Mouse (Mus musculus): Measurements from ENCODE around the gene Kyat3. TPM values are rescaled to one million over a fixed set of nuclear protein-coding genes. Genes with fewer than 3 reads are reported as not detected.

Kyat3 gene
- total RNA-seq (2023) = 1 to 10 TPM; 3.0 to 4.0 TPM

DNA sequence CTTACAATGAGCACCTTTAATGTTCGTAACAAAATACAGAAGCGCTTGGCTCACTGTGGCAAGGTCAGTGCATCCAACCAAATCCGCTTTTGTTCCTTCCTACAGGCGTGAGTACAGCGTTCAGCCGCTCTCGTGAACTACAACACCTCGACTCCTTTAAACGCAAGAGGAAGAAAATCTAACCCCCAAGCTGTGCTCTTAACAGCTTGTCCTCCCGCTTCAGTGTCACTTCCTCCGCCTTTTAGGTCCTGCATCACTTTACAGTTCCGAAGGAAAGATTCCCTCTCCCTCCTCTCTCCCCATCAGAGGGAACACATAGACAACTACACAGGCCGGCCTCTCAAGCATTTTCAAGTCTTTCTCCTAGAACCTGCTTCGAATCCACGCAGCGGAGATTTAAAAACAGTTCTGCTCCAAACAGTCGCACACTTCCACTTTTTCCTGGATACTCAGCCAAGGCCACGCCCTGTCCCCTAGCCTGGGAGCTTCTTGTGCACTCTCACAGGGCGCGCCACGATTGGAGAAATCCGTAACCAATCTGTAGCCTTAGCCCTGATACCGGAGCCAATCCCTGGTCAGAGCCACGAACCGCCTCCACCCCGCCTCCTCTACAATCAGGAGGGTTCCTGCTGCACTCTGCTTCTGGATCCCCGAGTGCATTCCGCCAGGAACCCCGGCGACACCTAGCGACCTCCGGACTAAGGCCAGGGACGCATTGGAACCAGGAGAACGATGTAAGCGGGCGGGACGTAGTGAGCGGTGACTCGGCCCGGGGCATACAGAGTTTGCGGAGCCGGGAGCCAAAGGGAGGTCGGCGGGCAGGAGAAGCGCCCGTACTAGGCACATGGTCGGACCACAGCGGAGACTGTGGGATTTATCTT lies at the start of gene Kyat3:
Gene Kyat3, plus strand, starts transcription at position 610 of the 881 bp plus-strand sequence.

DNA sequence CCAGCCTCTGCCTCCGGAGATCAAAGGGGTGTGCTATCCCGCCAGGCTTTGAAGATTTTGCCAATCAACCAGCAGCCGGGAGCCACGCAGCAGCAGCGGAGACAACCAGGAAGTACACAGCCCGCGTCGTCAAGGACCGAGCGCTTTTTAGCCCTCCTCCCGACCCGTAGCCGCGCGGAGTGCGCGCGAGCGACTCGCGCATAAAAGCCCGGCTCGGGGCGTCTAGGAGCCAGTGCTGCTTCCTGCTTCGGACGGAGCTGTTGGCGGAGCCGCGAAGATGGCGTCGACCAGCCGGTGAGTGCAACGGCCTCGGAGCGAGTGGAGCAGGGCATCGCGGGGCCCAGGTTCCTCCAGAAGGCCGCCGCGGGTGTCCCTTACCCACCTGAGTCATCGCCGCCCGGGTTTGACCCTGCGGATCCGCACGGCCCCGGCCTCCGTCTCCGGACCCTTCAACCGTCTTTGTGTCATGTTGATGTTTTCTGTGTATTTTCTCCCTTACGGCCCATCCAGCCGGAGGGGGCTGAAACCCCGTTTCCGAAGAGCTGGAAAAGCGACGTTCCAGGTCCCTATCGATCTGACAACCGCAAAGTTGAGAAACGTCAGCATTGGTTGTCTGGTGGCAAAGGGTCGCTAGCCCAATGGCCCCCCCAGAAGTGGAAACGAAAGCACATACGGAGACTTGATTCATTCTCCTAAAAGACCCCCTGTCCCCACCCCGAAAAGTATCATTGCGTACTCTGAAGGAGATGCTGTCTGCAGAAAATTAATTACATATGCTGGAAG lies 64.3 kb downstream of the Kyat3 start, which contains the start of gene Gtf2b:
Gene Gtf2b, plus strand, starts transcription at position 51 of the 783 bp plus-strand sequence.

Other genes starting within 250 kb of the Kyat3 start
- 10 to 100 TPM; 37.4 to 40.9 TPM for gene Gbp5, start 207.1 kb upstream of the Kyat3 start, total RNA-seq (2023)
- gene Gbp7, start 170.7 kb upstream of the Kyat3 start, total RNA-seq (2023) = 10 to 100 TPM; 62.2 to 71.1 TPM
- gene Gbp3, start 141.0 kb upstream of the Kyat3 start, total RNA-seq (2023) = 100 to 1,000 TPM; 159 to 167 TPM
- 1 to 10 TPM; 1.1 to 1.4 TPM for gene Gbp2b, start 106.2 kb upstream of the Kyat3 start, total RNA-seq (2023)
- gene Gbp2, start 80.4 kb upstream of the Kyat3 start, total RNA-seq (2023) = 10 to 100 TPM; 44.6 to 52.5 TPM
- gene Gtf2b, start 64.0 kb downstream of the Kyat3 start, total RNA-seq (2023) = 10 to 100 TPM; 50.3 to 55.5 TPM
- gene Pkn2, start 181.0 kb downstream of the Kyat3 start, total RNA-seq (2023) = 10 to 100 TPM; 73.6 to 84.4 TPM

Measured in T-cell, adult 66 days (primary cell).